Mouse (Mus musculus) bone marrow, adult 2 months (tissue): ENCODE results near the gene BC030867. TPM values are rescaled to one million over a fixed set of nuclear protein-coding genes. Genes with fewer than 3 reads are reported as not detected.

Experiments used
- H3K27ac ChIP-seq: fragments of 200-500 bp; 2 replicates; pipeline ENCODE4 v1.5.1; 2012; ENCODE audit warnings: low read depth, mild to moderate bottlenecking, control low read depth, inconsistent platforms, low read length; ENCODE audit not compliant: control insufficient read depth, poor library complexity, insufficient read depth
- H3K4me1 ChIP-seq: fragments of 200-500 bp; 2 replicates; pipeline ENCODE4 v1.6.1; 2011; ENCODE audit warnings: low read length; ENCODE audit not compliant: control insufficient read depth, insufficient read depth
- H3K4me3 ChIP-seq: fragments of 200-500 bp; replicated peaks from 2 replicates; pipeline ENCODE3; 2011; ENCODE audit warnings: mild to moderate bottlenecking, low read depth, low read length, control low read depth; ENCODE audit not compliant: control insufficient read depth
- CTCF ChIP-seq: fragments of 200-500 bp; IDR thresholded peaks from 2 replicates; pipeline ENCODE4 v1.5.1; 2011; ENCODE audit warnings: low read length, control low read depth; ENCODE audit not compliant: control insufficient read depth, insufficient read depth
- POLR2A ChIP-seq: fragments of 200-500 bp; IDR thresholded peaks from 2 replicates; pipeline ENCODE4 v1.6.1; 2011; ENCODE audit warnings: low read depth, mild to moderate bottlenecking, control low read depth, low read length, borderline replicate concordance; ENCODE audit not compliant: control insufficient read depth
- WGBS: fragments of 180-500 bp; shearing (Covaris S2); methylation state at CpG from one replicate; pipeline ENCODE4 v1.1.7; 2018; 5-methylcytosine and 5-hydroxymethylcytosine counted together
- polyA plus RNA-seq: library from polyadenylated mRNA; stranded (reverse); fragments of >200 nt; gene quantifications from 2 replicates; pipeline ENCODE4 v1.2.4, GENCODE M21; 2011; ENCODE audit warnings: low replicate concordance; ENCODE audit not compliant: missing spikeins, insufficient read depth, insufficient read length

BC030867 gene
- polyA plus RNA-seq, 1 experiment = 39.2 TPM

- Histone ChIP-seq H3K4me3 (no peak overlapping the region), H3K4me1 (peaks cover 10% of the 10 kb centered on the region), H3K27ac (peak overlapping the region; percentile 52; the same call in 1 of the 2 replicates)
- TF ChIP-seq POLR2A = no peak
- no peak for TF ChIP-seq CTCF
- 29% methylated on average over 14 of the region's 14 CpGs for WGBS
Measured at GRCm38 (mm10) chr11:102219247-102219993, 29.3 kb upstream of the BC030867 start.

- TF ChIP-seq POLR2A (no peak), CTCF (no peak)
- Histone ChIP-seq H3K27ac (no peak overlapping the region), H3K4me3 (no peak overlapping the region), H3K4me1 (peaks cover 9% of the 10 kb centered on the region)
- WGBS = 37% methylated on average over 4 of the region's 4 CpGs
Measured at GRCm38 (mm10) chr11:102219994-102220346, 28.7 kb upstream of the BC030867 start.

GRCm38 (mm10) chr11:102220451-102220850, 28.2 kb upstream of the BC030867 start:
- no peak overlapping the region for H3K27ac ChIP-seq
- whole genome bisulfite sequencing = 48% methylated on average over 6 of the region's 6 CpGs
- TF ChIP-seq CTCF (no peak), POLR2A (no peak)
- H3K4me3 ChIP-seq = no peak overlapping the region
- peaks cover 9% of the 10 kb centered on the region for H3K4me1 ChIP-seq

- peaks cover 9% of the 10 kb centered on the region for H3K4me1 ChIP-seq
- 64% methylated on average over 8 of the region's 8 CpGs for WGBS
- no peak overlapping the region for H3K27ac ChIP-seq
- no peak overlapping the region for H3K4me3 ChIP-seq
- no peak for TF ChIP-seq POLR2A
- TF ChIP-seq CTCF = no peak
Measured at GRCm38 (mm10) chr11:102221243-102221953, 27.3 kb upstream of the BC030867 start.

GRCm38 (mm10) chr11:102221954-102222351, 26.7 kb upstream of the BC030867 start:
- 62% methylated on average over 8 of the region's 8 CpGs for WGBS
- TF ChIP-seq POLR2A = no peak
- TF ChIP-seq CTCF = no peak
- Histone ChIP-seq H3K27ac (no peak overlapping the region), H3K4me3 (no peak overlapping the region), H3K4me1 (peaks cover 9% of the 10 kb centered on the region)

DNA sequence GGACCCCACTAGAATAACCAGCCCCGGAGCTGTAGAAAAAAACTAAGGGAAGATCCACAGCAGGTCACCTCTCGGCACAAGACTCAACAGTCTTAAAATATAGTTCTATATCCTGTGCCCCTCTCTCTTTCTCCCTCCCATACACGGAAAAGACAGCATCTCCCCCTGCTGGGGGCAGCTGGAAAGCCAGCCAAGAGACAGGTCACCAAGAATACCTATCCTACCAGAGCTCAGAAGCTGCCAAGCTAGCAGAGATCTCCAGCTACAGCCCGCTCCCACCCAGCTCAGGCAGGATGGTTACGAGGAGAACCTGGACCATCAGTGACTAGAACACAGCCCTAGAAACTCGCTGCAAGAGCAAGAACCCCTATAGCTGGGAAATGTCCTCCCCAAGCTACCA, 25.5 kb upstream of the BC030867 start:
- H3K4me1 ChIP-seq = peaks cover 7% of the 10 kb centered on the region
- TF ChIP-seq POLR2A (no peak), CTCF (peak; percentile 59)
- H3K27ac ChIP-seq = no peak overlapping the region
- H3K4me3 ChIP-seq = no peak overlapping the region
- WGBS = 32% methylated on average over 6 of the region's 6 CpGs

DNA sequence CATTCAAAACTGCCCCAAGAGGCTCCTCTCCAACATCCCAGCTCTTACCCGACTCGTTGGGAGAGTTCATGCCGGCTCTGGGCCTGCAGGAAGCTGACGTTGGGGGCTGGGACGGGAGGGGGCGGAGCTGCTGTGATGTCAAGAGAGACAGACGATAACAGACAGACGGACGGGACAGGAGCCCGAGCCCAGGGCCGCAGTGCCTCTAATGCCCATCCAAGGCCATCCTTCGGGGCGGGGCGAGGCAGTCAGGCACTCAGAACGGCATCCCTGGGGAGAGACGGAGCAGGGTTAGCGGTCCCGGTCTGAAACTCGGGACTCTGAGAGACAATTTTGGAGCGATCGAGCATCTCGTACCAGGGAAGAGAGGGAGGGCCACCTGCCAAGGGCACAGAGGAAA, 24.0 kb upstream of the BC030867 start:
- 63% methylated on average over 22 of the region's 22 CpGs for WGBS
- H3K4me3 ChIP-seq = no peak overlapping the region
- H3K4me1 ChIP-seq = no peaks in the 10 kb centered on the region; the same call in 1 of the 2 replicates
- TF ChIP-seq POLR2A (no peak), CTCF (no peak)
- H3K27ac ChIP-seq = no peak overlapping the region

- 67% methylated on average over 5 of the region's 5 CpGs for WGBS
- Histone ChIP-seq H3K27ac (no peak overlapping the region), H3K4me3 (no peak overlapping the region), H3K4me1 (no peaks in the 10 kb centered on the region; the same call in 1 of the 2 replicates)
- TF ChIP-seq CTCF (no peak), POLR2A (no peak)
Measured at GRCm38 (mm10) chr11:102225221-102225620, 23.5 kb upstream of the BC030867 start.
